Mouse (Mus musculus) testis, adult 2 months (tissue): ENCODE measurements around the gene Bmyc.

Experiments
- CTCF ChIP-seq: fragments of 200-500 bp; IDR thresholded peaks from 2 replicates; pipeline ENCODE4 v1.5.1; 2012; ENCODE audit warnings: low read depth, mild to moderate bottlenecking, inconsistent platforms, low read length, moderate library complexity; ENCODE audit not compliant: control insufficient read depth, insufficient read depth, insufficient replicate concordance
- POLR2A ChIP-seq: fragments of 200-500 bp; IDR thresholded peaks from 2 replicates; pipeline ENCODE4 v1.6.1; 2012; ENCODE audit warnings: low read depth, mild to moderate bottlenecking, inconsistent platforms, low read length, moderate library complexity; ENCODE audit not compliant: control insufficient read depth

DNA sequence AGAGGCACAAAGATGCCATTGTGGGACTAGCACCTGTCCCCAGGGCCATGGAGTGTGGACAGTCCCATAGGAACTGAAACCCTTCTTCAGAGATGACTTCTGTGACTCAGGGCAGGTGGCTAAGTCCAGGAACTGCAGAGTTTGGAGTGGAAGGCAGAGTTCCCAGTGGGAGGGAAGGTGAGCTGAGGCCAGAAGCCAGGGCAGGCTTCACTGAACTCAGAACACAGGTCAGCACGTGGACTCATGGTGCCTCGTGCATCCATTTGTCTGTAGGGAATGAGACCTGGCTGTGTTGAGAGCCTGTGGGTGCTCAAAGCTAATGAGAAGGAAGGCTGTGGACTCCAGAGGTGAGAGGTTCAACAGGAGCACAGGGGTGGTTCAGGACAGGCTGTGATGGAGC is 7.8 kb upstream of the Bmyc start:
- TF ChIP-seq CTCF, result no peak
- TF ChIP-seq POLR2A, result no peak
